Mouse (Mus musculus): ENCODE measurements around the gene Ucp1. TPM values are rescaled to one million over a fixed set of nuclear protein-coding genes. Genes with fewer than 3 reads are reported as not detected.

Ucp1 gene
- polyA plus RNA-seq, 2 experiments from 2014 or later: not detected

DNA sequence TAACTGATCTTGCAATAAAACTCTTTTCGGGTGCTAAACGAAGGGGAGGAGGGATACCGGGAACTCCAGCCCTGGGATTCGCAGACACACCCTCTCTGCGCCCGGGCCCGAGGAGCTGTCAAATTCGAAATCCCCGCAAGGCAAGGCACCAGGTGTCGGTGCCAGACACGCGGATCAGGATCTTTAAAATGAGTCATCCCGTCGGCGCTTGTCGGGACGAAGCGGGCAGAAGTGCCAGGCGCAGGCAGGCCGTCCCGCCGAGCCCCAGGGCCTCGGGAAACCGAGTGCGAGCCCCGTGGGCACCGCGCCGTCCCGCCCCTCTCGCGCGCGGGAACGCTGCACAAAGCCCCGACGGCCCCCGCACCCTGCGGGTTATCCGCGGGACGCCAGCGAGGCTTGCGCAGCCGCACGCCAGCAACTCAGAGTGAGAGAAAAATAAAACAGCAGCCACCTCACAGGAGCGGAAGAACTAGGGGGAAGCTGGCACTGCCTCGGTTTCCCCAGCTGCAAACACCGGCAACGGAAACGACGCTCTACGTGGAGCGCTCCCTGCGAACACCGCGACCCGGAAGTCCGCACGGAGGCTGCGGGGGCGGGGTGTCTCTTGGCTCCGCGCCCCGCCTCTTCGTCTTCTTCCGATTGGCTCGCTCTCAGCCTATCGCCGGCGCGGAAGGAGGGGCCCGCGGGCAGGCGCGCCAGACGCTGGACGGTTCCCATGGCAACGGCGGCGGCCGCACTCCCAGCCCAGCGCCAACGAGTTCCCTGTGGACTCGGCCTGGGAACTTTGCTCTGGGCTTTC lies 41.9 kb downstream of the Ucp1 start, which contains the start of gene Elmod2:
Gene Elmod2 (minus strand): TSS at position 588 of the 799 bp plus-strand sequence.
- ATAC-seq: peak; percentile 98

DNA sequence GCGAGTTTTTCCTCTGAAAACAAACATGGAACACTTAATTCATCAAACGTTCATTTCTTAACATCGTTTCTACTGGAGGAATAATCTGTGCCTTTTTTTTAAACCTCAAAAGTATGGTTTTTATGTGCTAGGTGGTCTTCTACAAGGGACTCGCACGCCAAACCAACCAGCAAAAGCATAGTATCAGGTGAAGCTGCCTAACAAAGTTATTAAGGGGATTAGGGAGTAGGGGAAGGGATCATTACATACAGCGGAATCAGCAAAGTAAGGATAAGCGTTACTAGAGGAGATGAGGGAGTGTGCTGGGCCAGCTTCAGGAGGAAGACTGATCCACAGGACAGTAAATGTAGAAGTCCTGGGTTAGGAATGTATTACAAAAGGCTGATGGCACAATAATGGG lies 42.7 kb downstream of the Ucp1 start:
- ATAC-seq: no peak

GRCm38 (mm10) chr8:83342076-83342475 lies 51.9 kb downstream of the Ucp1 start:
- no peak for ATAC-seq

DNA sequence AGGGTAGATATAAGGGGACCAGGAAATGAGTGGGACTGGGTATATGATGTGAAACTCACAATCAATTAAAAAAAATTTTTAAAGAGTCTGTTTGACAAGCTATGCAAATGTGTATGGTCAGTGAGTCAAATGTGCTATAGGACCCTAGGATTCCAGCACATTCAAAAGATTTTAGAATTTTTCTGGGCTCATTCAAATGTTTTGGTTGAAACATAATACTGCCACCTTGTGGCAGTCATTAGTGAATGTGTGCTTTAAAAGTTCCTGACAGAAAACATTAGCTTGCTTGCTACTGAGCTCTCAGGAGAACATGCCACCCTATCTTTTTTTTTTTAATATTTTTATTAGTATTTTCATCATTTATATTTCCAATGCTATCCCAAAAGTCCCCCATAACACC lies 52.5 kb downstream of the Ucp1 start:
- no peak for ATAC-seq

Other genes with a start within 250 kb of the Ucp1 start
- gene Tbc1d9, start 125.0 kb upstream of the Ucp1 start, polyA plus RNA-seq (2017; shearing (Covaris generic)): under 1 TPM in 1 of 2 experiments, not detected in 1; 0.23 TPM
- gene Gm10645, start 124.2 kb upstream of the Ucp1 start, polyA plus RNA-seq (2017; shearing (Covaris generic)): not detected
- gene Elmod2, start 42.1 kb downstream of the Ucp1 start, polyA plus RNA-seq (2017; shearing (Covaris generic)): 1 to 10 TPM; 7.1 to 8.4 TPM
- not detected for gene Mgat4d, start 58.1 kb downstream of the Ucp1 start, polyA plus RNA-seq (2017; shearing (Covaris generic))
- gene Clgn, start 99.5 kb downstream of the Ucp1 start, polyA plus RNA-seq (2017; shearing (Covaris generic)): under 1 TPM in 1 of 2 experiments, not detected in 1; 0.15 TPM
- 10 to 100 TPM; 22.6 to 27.6 TPM for gene Scoc, start 168.0 kb downstream of the Ucp1 start, polyA plus RNA-seq (2017; shearing (Covaris generic))
- gene Olfr370, start 245.4 kb downstream of the Ucp1 start, polyA plus RNA-seq (2017; shearing (Covaris generic)): not detected

Data from activated CD4-positive, CD25-positive, alpha-beta regulatory T cell, adult 4 months (primary cell).